In the genomic region with DNA sequence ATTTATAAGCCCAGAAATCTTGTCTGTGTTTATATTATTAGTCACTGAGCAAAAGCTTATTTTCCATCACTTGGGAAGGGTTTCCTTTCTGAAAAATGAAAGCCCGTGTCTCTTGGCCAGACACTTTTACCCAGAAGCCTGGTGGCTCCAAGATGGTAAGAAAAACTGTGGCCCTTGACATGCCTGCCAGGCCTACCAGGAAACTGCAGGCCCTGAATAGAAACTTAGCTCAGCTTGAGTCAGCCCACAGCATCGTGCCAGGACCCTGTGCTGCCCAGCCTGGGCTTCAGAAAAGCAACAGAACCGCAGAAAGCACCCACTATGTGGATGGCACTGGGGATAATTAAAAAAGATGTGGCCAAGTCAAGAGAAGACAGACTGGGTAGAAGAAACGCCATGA, we compare ENCODE assay signal across 16 mouse cellular contexts. TPM values are rescaled to one million over a fixed set of nuclear protein-coding genes. Genes with fewer than 3 reads are reported as not detected.
A peak's percentile ranks its signal among the peaks of the same experiment; 100 is the strongest.
DNase-seq lines count a peak whose midpoint lies in the region; ATAC-seq and TF ChIP-seq lines count a peak whose summit lies in the region.
"Had no signal": no experiment of that assay in that cellular context is flagged by ENCODE, and none has a peak within 500 bp of the region (broad histone marks: within the 10 kb centered on the region; RNA-seq: fewer than 3 reads in every experiment).

No protein-coding gene starts in this region.

- DNase-seq in heart, adult 11 months: peak; percentile 94
- DNase-seq in heart, postnatal 36 days: no peak
- no peak for DNase-seq in left cerebral cortex, adult 2 months (ENCODE audit: extremely low spot score in 1 of 2, low spot score in 2 of 2)
- DNase-seq in left cerebral cortex, postnatal 36 days (ENCODE audit: low spot score in 2 of 2): no peak
- DNase-seq in fibroblast of lung, adult 2 months (ENCODE audit: low read depth): peak; percentile 82
- DNase-seq in adrenal gland, adult (ENCODE audit: inconsistent age in 2 of 2, low spot score in 1 of 2): no peak
- DNase-seq: cerebellum, postnatal 14 days; kidney, postnatal 4 days; lung, adult 18-20 months; lung, postnatal 4 days; right cerebral cortex, postnatal 4 days; thymus, postnatal 4 days had no signal

- intact Hi-C loops in heart, postnatal 36 days (cut with DNase I): no loop called here
- intact Hi-C loops in left cerebral cortex, adult 2 months (cut with DNase I): no loop called here
- intact Hi-C loops in left cerebral cortex, postnatal 36 days (cut with DNase I): no loop called here

- TF ChIP-seq CTCF in left cerebral cortex, adult 2 months (IDR thresholded peaks at IDR 0.05): no peak

- no peak for ATAC-seq in megakaryocyte, adult 5-6 weeks (ENCODE audit: poor library complexity, severe bottlenecking)
- ATAC-seq: forebrain, embryonic 13.5 days had no signal

- peak overlapping the region; percentile 82 for H3K27ac ChIP-seq in left cerebral cortex, adult 2 months
- H3K27ac ChIP-seq: hindbrain, embryonic 10.5 days had no signal

- H3K4me3 ChIP-seq in left cerebral cortex, adult 2 months: no peak overlapping the region
- H3K4me3 ChIP-seq: forebrain, embryonic 13.5 days; hindbrain, embryonic 10.5 days; neural tube, embryonic 13.5 days had no signal

RNA-seq across cellular contexts. Expression of a gene that starts 43.1 kb away (rescaled TPM):
- total RNA-seq in heart, postnatal 36 days (2021): 10 to 100 TPM; 24.6 to 36.3 TPM
- total RNA-seq in left cerebral cortex, adult 2 months (2021): 10 to 100 TPM; 72.9 to 87.5 TPM
- total RNA-seq in left cerebral cortex, postnatal 36 days (2021): 10 to 100 TPM; 69.3 to 69.7 TPM
- total RNA-seq in megakaryocyte, adult 5-6 weeks (2015): 0.05 and 0.29 TPM in 2 replicates
- 0.11 and 0.37 TPM in 2 replicates for total RNA-seq in megakaryocyte, adult 5-6 weeks (2017)

Comparison
In these comparisons a context has a peak if more than half of its experiments do, and no peak if none do; other contexts are left out.
1. DNase-seq: peak in heart, adult 11 months (single experiment) and fibroblast of lung, adult 2 months (single experiment); none in heart, postnatal 36 days (0 of 2), left cerebral cortex, adult 2 months (0 of 2), left cerebral cortex, postnatal 36 days (0 of 2) and adrenal gland, adult (0 of 2).
2. RNA of a gene that starts 43.1 kb away (total RNA-seq): 72.9 to 87.5 TPM in left cerebral cortex, adult 2 months, 69.3 to 69.7 TPM in left cerebral cortex, postnatal 36 days and 24.6 to 36.3 TPM in heart, postnatal 36 days; 0.05 to 0.37 TPM in megakaryocyte, adult 5-6 weeks; every median in the first group is over 10 times any median in the second.